Mouse (Mus musculus) heart, adult 18-20 months (tissue): ENCODE results near the gene Gm6358. TPM values are rescaled to one million over a fixed set of nuclear protein-coding genes. Genes with fewer than 3 reads are reported as not detected.
"Not testable (repeated sequence)": the region's sequence is repeated elsewhere in the genome, so short reads cannot be mapped to it uniquely, and the experiment has no call there.

Experiments
- DNase-seq, 2 experiments: peaks; one replicate each; pipeline ENCODE4 v3.0.0; 2021 to 2022; ENCODE audit warnings: mixed read lengths in 1 of 2
- long read RNA-seq, 2 experiments: library from polyadenylated mRNA; stranded (forward); transcript quantifications; one replicate each; pipeline ENCODE4 v2.0.0; 2021
- total RNA-seq, 2 experiments: library from RNA; stranded (reverse); gene quantifications; 2 replicates each; pipeline ENCODE4 v1.2.3; 2021

The Gm6358 gene
- not detected for total RNA-seq
- long read RNA-seq, experiment 1: 0 reads
- long read RNA-seq, experiment 2: 0 reads

GRCm38 (mm10) chr16:89140551-89140950 lies at the start of gene Gm6358:
TSS of gene Gm6358 (plus strand) at chr16:89140851.
- no peak for DNase-seq

DNA sequence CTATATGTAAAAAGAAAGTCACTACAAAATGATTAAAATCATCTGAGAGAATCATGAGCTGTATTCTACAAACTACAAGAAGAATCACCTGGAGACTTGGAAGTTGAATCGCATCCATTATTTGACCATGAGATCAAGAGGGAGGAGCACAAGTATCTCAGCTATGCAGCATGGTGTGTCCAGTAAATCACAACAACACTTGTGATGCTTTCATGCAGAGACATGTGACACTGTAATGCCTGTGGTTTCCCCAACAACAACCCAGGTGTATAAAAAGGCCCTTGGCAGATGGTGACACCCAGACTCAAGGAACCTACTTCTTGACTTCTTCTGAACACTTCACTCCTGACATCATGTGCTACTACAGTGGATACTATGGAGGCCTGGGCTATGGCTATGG lies 10.1 kb downstream of the Gm6358 start, which contains the start of gene Gm10061:
TSS of gene Gm10061 (plus strand) at position 301 of the 400 bp plus-strand sequence.
- DNase-seq: no peak

DNA sequence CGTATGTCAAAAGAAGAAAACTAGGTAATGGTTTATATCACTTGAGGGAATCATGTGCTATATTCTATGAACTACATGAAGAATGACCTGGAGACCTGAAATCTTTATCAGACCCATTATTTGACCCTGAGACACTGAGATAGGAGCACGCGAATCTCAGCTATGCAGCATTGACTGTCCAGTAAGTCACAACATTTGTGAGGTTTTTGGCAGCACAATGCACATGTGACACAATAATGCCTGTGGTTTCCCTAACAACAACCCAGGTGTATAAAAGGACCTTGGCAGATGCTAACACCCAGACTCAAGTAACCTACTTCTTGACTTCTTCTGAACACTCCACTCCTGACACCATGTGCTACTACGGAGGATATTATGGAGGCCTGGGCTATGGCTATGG lies 17.0 kb downstream of the Gm6358 start, which contains the start of gene Gm9789:
TSS of gene Gm9789 (plus strand) at position 301 of the 400 bp plus-strand sequence.
- DNase-seq: no peak

- DNase-seq: not testable (repeated sequence)
Observed at GRCm38 (mm10) chr16:89169190-89169589, 28.5 kb downstream of the Gm6358 start, which contains the start of gene Gm7735. TSS of gene Gm7735 (plus strand) at chr16:89169490.

DNA sequence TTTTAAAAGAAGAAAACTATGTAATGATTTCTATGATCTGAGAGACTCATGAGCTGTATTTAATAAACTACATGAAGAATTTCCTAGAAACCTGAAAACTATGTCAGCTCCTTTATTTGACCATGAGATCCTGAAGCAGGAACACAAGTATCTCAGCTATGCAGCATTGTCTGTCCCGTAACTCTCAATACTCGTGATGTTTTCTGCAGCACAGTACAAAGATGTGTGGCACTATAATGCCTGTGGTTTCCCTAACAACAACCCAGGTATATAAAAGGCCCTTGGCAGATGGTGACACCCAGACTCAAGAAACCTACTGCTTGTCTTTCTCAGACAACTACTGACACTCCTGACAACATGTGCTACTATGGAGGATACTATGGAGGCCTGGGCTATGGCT lies 33.8 kb downstream of the Gm6358 start, which contains the start of gene 1110057P08Rik:
TSS of gene 1110057P08Rik (plus strand) at position 301 of the 400 bp plus-strand sequence.
- no peak for DNase-seq

DNA sequence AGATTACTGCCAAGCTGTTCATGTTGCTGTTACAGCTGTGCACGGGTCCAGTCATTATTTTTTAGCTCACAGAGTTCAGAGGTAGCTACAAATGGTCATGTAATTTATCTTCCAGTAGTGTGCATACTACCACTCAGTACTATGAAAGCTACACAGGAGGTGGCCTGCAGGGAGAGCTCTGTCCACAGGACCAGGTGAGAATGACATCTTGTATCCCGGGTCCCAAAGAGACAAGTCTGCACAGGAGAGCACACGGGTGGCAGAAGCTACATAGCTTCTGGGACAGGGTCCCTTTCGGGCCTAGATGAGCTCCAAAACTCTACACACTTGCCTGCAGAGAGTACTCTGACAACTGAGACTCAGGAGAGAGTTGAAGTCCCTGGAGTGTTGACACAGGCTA lies 48.0 kb downstream of the Gm6358 start:
- no peak for DNase-seq

Other genes starting within 250 kb of the Gm6358 start
- gene Krtap19-5, start 244.4 kb upstream of the Gm6358 start, total RNA-seq: not detected
- not detected for gene Krtap19-9b, start 208.6 kb upstream of the Gm6358 start, total RNA-seq
- not detected for gene Krtap16-3, start 178.0 kb upstream of the Gm6358 start, total RNA-seq
- gene Krtap22-2, start 130.1 kb upstream of the Gm6358 start, total RNA-seq: not detected
- gene Gm10229, start 125.6 kb upstream of the Gm6358 start, total RNA-seq: not detected
- gene Krtap6-1, start 109.2 kb upstream of the Gm6358 start, total RNA-seq: not detected
- gene Gm10228, start 99.4 kb upstream of the Gm6358 start, total RNA-seq: not detected
- not detected for gene Krtap6-5, start 93.0 kb upstream of the Gm6358 start, total RNA-seq
- not detected for gene 1110025L11Rik, start 76.8 kb upstream of the Gm6358 start, total RNA-seq
- gene Krtap6-3, start 56.8 kb upstream of the Gm6358 start, total RNA-seq: not detected
- gene Gm10061, start 10.2 kb downstream of the Gm6358 start, total RNA-seq: not detected
- gene Gm9789, start 17.1 kb downstream of the Gm6358 start, total RNA-seq: not detected
- not detected for gene Gm7735, start 28.6 kb downstream of the Gm6358 start, total RNA-seq
- not detected for gene 1110057P08Rik, start 33.9 kb downstream of the Gm6358 start, total RNA-seq
- gene Krtap20-2, start 65.0 kb downstream of the Gm6358 start, total RNA-seq: not detected